Mouse (Mus musculus) adrenal gland (tissue): ENCODE results near the gene Hivep1.

ENCODE experiments used
- intact Hi-C: fragments of 180-260 bp; cut with DNase I; formaldehyde crosslinking; loops from one replicate; pipeline ENCODE4 v1.15.1; 2025

Hivep1 gene

DNA sequence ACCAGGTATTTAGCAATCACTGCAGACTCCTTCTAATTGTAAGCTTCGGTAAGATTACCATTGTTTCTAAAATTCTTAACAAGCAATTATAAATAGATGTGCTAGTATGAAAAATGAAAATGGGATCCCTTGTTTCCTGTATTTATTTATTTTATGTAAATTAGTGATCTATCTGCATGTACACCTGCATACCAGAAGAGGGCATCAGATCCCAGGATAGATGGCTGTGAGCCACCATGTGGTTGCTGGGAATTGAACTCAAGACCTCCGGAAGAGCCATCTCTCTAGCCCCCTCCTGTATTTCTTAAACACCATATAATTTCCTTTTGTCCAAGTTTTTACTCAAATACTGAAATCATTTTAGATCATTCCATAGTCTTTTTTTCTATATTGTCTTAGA lies 145.8 kb downstream of the Hivep1 start:
- intact Hi-C loops, result no loop called here

DNA sequence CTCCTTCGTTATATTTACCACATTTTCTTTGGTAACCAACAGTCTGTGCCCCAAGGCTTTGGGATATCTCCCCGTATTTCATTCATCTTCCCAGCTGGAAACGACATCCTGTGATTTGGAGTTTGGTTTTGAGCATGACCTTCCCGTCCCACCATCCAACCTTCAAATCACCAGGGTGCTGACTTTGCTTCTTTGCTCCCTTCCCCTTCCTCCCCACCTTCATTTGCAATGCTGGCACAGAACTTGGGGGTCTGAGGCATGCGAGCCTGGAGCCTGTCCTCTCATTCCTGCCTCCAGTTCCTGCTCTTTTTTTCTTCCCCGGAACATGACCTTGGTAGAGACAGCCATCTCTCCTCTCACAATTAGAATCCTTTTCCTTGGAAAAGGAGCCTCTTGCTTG lies 161.7 kb downstream of the Hivep1 start:
- intact Hi-C loops, result no loop called here

DNA sequence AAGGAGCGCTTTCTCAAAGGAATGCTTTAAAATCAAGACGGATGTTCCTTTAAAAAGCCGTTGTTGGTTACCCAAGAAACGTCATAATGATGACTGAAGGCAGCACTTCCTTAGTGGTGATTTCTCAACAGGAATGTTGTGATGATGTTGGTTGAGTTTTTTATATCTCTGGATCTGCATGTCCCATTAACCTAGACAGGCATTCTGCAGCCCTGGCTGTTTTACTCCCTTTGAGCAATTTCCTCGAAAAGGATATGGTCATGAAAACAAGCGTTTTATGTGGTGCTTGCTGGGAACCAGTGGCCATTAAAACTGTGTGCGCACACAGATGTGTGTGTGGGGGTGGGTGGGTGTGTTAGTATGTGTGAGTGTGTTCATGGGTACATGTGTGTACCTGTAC lies 170.6 kb downstream of the Hivep1 start:
- intact Hi-C loops, result no loop called here

DNA sequence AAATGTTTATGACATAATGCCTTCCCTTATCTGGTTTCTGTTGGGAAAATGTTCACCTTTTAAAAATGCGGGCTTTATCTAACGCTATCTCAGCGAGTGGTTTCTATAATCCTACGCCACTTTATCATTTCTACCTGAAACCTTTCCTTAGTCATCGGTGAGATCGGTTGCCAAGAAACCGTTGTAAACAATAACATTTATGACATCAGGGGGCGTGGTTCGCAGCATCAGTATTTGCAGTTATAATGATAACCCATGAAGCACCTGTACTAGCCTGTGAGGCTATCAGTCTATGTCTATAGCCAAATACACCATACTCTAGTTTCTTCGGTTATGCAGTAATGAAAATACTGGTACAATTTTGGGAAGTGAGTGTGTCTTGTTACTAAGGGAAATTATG lies 177.0 kb downstream of the Hivep1 start:
- intact Hi-C loops, result no loop called here

DNA sequence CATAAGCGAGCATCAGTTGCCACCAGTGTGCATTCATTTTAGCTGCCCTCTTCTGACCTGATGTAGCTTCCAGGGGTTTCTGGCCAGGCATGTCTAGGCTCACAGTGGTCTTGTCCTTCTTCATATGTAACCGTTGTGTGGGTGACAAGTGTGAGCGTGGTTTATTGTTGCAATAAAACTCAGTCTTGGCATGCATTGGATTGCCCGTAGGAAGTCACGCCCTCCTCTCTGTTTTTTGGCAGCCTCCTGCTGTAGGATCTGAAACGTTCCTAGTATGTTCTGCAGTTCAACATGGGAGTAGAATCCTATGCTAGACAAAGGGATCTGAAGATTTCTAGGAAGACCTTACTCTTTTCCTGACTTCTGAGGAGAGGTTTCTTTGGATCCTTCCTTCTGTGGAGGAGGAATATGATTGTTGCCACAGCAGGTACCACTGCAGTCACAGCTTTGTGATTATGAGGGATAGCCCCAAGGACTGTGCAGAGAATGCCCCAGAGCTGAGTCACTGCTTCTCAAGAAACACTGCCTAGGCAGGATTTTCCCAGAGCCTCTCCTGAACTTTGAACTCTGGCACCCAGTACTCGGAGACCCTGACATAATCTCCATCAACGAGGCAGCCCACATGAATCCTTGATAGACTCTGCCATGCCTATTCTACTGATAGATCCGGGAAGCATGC lies 182.1 kb downstream of the Hivep1 start:
- intact Hi-C loops, result no loop called here

DNA sequence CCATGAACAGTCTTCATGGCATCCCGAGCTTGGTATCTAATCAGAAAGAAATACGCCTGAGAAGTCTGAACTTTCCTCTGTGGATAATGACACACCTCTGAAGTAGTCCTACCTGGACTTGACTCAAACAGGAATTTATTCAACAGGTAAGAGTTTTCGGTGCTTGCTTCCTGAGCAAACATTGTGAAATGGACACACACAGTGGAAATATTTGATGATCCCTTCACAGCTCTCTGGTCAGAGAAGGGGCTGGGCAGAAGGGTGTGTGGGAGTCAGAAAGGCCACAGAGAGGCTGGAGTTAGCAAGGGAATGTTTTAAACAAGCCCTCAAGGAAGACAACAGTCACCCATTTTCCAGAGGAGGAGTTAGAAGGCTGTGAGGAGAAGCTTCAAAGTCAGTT lies 186.7 kb downstream of the Hivep1 start:
- intact Hi-C loops, result no loop called here

DNA sequence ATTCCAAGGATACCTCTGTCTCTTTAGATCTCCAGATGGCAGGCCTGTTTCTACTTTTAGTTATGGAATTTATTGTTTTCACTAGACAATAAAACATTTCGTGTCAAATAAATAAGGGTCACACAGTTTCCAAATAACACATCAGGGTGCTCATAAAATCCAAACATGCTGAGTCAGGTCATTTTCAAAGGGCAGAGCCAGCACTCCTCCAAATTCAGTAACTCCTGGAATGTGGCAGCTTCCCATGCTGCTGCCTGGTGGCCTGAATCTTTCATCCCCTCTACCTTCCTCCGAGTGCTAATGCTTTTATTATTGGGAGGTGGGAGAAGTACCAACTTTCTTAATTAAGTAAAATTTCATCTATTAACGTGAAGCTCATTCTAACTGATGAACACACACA lies 190.3 kb downstream of the Hivep1 start:
- intact Hi-C loops, result loop anchor here (5.0 to 10.0 kb wide), 2 partner anchors 65 to 187 kb away; partner anchors contain the start of gene Hivep1
